Mouse (Mus musculus) small intestine, adult 2 months (tissue): ENCODE results near the gene Comp. TPM values are rescaled to one million over a fixed set of nuclear protein-coding genes. Genes with fewer than 3 reads are reported as not detected.
A peak's percentile ranks its signal among the peaks of the same experiment; 100 is the strongest.

Experiments used
- H3K27ac ChIP-seq: fragments of 200-500 bp; 2 replicates; pipeline ENCODE4 v1.5.1; 2012; ENCODE audit warnings: low read depth, low read length, control low read depth, inconsistent platforms; ENCODE audit not compliant: insufficient read depth
- H3K27me3 ChIP-seq: fragments of 200-500 bp; 2 replicates; pipeline ENCODE4 v1.6.1; 2012; ENCODE audit warnings: mild to moderate bottlenecking, moderate library complexity, low read length, inconsistent platforms; ENCODE audit not compliant: control insufficient read depth, insufficient read depth
- H3K36me3 ChIP-seq: fragments of 200-500 bp; 2 replicates; pipeline ENCODE4 v1.6.1; 2012; ENCODE audit warnings: mild to moderate bottlenecking, low read length, control low read depth, inconsistent platforms; ENCODE audit not compliant: control insufficient read depth, insufficient read depth
- H3K4me1 ChIP-seq: fragments of 200-500 bp; 2 replicates; pipeline ENCODE4 v1.6.1; 2012; ENCODE audit warnings: low read length, inconsistent platforms, mixed read lengths; ENCODE audit not compliant: control insufficient read depth, insufficient read depth, insufficient read length
- H3K4me3 ChIP-seq: fragments of 200-500 bp; 2 replicates; pipeline ENCODE4 v1.5.1; 2012; ENCODE audit warnings: low read depth, mild to moderate bottlenecking, control low read depth, inconsistent platforms, low read length, moderate library complexity
- CTCF ChIP-seq: fragments of 200-500 bp; IDR thresholded peaks from 2 replicates; pipeline ENCODE4 v1.5.1; 2012; ENCODE audit warnings: low read depth, mild to moderate bottlenecking, control low read depth, inconsistent platforms, low read length, moderate library complexity, mixed read lengths; ENCODE audit not compliant: insufficient replicate concordance, insufficient read length; ENCODE audit errors: extremely low read depth
- POLR2A ChIP-seq: fragments of 200-500 bp; IDR thresholded peaks from 2 replicates; pipeline ENCODE4 v1.6.1; 2012; ENCODE audit warnings: low read depth, mild to moderate bottlenecking, control low read depth, inconsistent platforms, low read length, moderate library complexity
- WGBS: fragments of 180-500 bp; shearing (Covaris S2); methylation state at CpG from one replicate; pipeline ENCODE4 v1.1.7; 2018; 5-methylcytosine and 5-hydroxymethylcytosine counted together
- polyA plus RNA-seq: library from polyadenylated mRNA; depleted of rRNA; stranded (reverse); fragments of >200 nt; gene quantifications from 2 replicates; pipeline ENCODE4 v1.2.3, GENCODE M21; 2012

Gene Comp
- polyA plus RNA-seq, 1 experiment, result 1.2 TPM

GRCm38 (mm10) chr8:70353194-70353817, 20.1 kb upstream of the Comp start, which contains the start of gene Upf1:
TSS of gene Upf1 (minus strand) at chr8:70353278.
- H3K36me3 ChIP-seq, result peaks cover 6% of the 10 kb centered on the region; the same call in 1 of the 2 replicates
- peak within 1 kb of the TSS; percentile 72 for H3K27ac ChIP-seq
- H3K27me3 ChIP-seq, result no peaks in the 10 kb centered on the region
- H3K4me1 ChIP-seq, result peaks cover 40% of the 10 kb centered on the region
- peak; percentile 78 for TF ChIP-seq POLR2A
- no peak for TF ChIP-seq CTCF
- H3K4me3 ChIP-seq, result peak within 1 kb of the TSS; percentile 89
- WGBS, result under 1% methylated on average over 68 of the region's 69 CpGs

- peak overlapping the region; percentile 72 for H3K27ac ChIP-seq
These were observed 19.4 kb upstream of the Comp start for GRCm38 (mm10) chr8:70354004-70354403.

DNA sequence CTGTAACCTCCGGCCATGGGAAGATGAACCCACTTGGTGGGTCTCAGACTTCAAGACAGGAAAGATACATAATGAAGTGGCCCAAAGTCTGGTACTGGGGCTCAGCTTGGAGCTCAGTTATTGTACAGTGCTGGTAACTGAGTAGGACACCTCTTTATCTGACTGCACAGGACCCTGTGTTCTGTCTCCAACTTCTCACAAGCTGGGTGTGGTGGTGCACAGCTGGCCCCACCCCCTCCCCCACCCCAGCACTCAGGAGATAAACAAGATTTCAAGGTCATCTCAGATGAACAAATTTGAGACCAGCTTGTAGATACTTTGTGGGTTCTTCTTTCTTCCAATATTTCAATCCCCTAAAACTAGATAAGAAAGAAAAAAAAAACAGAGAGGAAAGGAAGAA, 17.2 kb upstream of the Comp start:
- 89% methylated on average over 1 of the region's 1 CpGs for WGBS
- Histone ChIP-seq H3K27ac (no peak overlapping the region), H3K27me3 (no peaks in the 10 kb centered on the region), H3K4me3 (no peak overlapping the region), H3K36me3 (no peaks in the 10 kb centered on the region), H3K4me1 (peaks cover 17% of the 10 kb centered on the region; the same call in 1 of the 2 replicates)
- no peak for TF ChIP-seq CTCF
- TF ChIP-seq POLR2A, result no peak

More at GRCm38 (mm10) chr8:70354004-70354403, 19.4 kb upstream of the Comp start:
- Histone ChIP-seq H3K4me3 (peak overlapping the region; percentile 57), H3K36me3 (peaks cover 5% of the 10 kb centered on the region; the same call in 1 of the 2 replicates), H3K27me3 (no peaks in the 10 kb centered on the region), H3K4me1 (peaks cover 33% of the 10 kb centered on the region)
- 14% methylated on average over 4 of the region's 4 CpGs for WGBS
- TF ChIP-seq POLR2A (no peak), CTCF (no peak)

GRCm38 (mm10) chr8:70359411-70359810, 13.9 kb upstream of the Comp start:
- TF ChIP-seq CTCF (no peak), POLR2A (no peak)
- no peak overlapping the region for H3K4me3 ChIP-seq
- H3K27ac ChIP-seq, result no peak overlapping the region
- H3K27me3 ChIP-seq, result no peaks in the 10 kb centered on the region
- H3K36me3 ChIP-seq, result no peaks in the 10 kb centered on the region
- 26% methylated on average over 3 of the region's 3 CpGs for WGBS
- H3K4me1 ChIP-seq, result peaks cover 6% of the 10 kb centered on the region

DNA sequence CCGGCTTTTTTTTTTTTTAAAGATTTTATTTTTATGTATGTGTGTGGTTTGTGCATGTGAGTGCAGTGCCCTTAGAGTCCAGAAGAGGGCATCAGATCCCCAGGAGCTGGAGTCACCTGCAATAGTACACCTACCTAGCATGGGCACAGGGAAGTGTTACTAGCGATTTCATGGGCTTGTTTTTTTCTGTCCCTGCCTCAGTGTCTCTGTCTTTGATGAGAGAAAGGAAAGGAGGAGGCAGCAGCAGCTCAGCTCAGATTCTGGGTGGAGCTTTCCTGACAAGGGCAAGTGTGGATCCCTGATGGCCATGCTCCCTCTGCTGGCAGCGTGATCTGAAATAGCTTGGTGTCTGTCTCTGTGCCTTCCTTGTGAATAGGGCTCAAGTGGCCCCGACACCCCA, 12.6 kb upstream of the Comp start:
- Histone ChIP-seq H3K4me1 (peaks cover 8% of the 10 kb centered on the region), H3K4me3 (no peak overlapping the region), H3K36me3 (no peaks in the 10 kb centered on the region), H3K27ac (no peak overlapping the region), H3K27me3 (no peaks in the 10 kb centered on the region)
- TF ChIP-seq CTCF (peak; percentile 53; the same call in 1 of the 2 replicates), POLR2A (no peak)
- WGBS, result 61% methylated on average over 4 of the region's 4 CpGs

DNA sequence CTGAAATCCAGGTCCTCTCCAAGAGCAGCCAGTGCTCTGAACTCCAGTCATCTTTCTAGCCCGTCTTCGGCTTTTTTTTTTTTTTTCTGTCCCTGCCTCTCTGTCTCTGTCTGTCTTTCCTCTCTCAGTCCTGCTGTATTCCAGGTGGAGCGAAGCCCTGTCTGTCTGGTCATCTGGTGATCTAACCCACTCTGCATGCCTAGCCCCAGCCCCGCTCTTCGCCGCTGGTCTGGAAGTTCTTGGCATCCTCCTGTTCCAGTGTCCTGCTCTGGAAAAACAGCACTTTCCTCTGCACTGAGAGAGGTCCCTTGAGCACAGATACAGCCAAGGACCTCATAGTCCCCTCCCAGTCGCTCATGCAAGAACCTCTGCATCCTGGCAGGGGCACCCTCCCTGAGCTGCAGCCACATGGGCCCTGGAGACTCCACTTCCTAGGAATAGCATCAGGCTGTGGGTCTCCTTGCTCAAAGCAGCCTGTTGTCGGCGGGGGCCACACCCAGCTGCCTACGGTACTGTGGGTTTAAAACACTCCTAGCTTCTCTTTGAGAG, 11.8 kb upstream of the Comp start:
- 84% methylated on average over 10 of the region's 10 CpGs for WGBS
- H3K27me3 ChIP-seq, result no peaks in the 10 kb centered on the region
- no peak for TF ChIP-seq CTCF
- H3K36me3 ChIP-seq, result no peaks in the 10 kb centered on the region
- H3K27ac ChIP-seq, result no peak overlapping the region
- H3K4me1 ChIP-seq, result peaks cover 8% of the 10 kb centered on the region
- no peak overlapping the region for H3K4me3 ChIP-seq

- 32% methylated on average over 5 of the region's 5 CpGs for WGBS
- no peak overlapping the region for H3K27ac ChIP-seq
These were observed 9.3 kb upstream of the Comp start for GRCm38 (mm10) chr8:70364066-70364465.

More at GRCm38 (mm10) chr8:70364066-70364465, 9.3 kb upstream of the Comp start:
- TF ChIP-seq POLR2A (no peak), CTCF (no peak)
- H3K36me3 ChIP-seq, result no peaks in the 10 kb centered on the region
- no peaks in the 10 kb centered on the region for H3K27me3 ChIP-seq
- peaks cover 8% of the 10 kb centered on the region for H3K4me1 ChIP-seq
- no peak overlapping the region for H3K4me3 ChIP-seq
